1 mouse cellular context compared by ENCODE assay signal in the genomic region with DNA sequence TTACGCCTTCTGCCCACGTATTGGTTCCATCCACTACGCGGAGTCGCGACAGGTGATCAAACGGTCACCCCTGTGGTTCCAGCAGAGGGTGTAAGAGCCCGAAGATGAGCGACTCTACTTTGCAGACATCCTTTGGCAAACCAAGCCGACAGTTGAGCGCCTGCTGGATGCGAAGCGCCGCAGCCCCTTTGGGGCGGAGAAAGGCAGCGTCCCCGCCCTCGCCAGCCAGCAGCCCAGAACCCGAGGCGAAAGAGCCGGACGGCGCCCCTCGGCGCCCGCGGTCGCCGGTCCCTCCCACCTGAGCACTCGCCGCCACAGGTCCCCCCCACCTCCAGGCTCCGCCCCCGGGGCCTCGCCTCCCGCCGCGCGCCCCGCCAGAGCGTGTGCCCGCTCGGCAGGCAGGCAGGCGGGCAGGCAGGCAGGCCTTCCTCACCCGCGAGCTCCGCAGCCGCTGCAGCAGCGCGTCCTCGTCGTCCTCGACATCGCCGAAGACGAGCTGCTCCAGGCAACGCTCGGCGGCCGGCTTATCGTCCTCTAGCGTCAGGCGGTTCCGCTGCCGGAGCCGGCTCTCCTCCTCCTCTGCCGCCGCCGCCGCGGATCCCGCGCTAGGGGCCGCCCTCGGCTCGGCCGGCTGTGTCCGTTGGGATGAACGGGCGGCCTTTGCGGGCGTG.
TF ChIP-seq lines count a peak whose summit lies in the region.

No protein-coding gene starts in this region.

TF ChIP-seq in MEL, 35 proteins besides CTCF, POLR2A, EP300 and RAD21 (continued from another document):
- TF ChIP-seq CHD2 (IDR thresholded peaks at IDR 0.05; ENCODE audit: low read length) (no peak), GABPA (IDR thresholded peaks at IDR 0.05; ENCODE audit: low read depth, low read length) (no peak), GATA1 (IDR thresholded peaks at IDR 0.05; ENCODE audit: low read depth, low read length) (no peak), MYC (IDR thresholded peaks at IDR 0.05; ENCODE audit: low read depth, low read length) (no peak), ELF1 (IDR thresholded peaks at IDR 0.05; ENCODE audit: low read depth, low read length) (no peak), HCFC1 (IDR thresholded peaks at IDR 0.05; ENCODE audit: low read depth, low read length) (no peak), MEF2A (IDR thresholded peaks at IDR 0.05; ENCODE audit: extremely low read depth, insufficient replicate concordance, low read depth, low read length, poor library complexity, severe bottlenecking) (no peak), USF1 (IDR thresholded peaks at IDR 0.05; ENCODE audit: low read depth, low read length) (peak; percentile 24; the same call in 1 of the 2 replicates), ZMIZ1 (IDR thresholded peaks at IDR 0.05; ENCODE audit: low read depth, low read length) (peak; percentile 80), RCOR1 (IDR thresholded peaks at IDR 0.05; ENCODE audit: low read depth, low read length) (no peak), ZNF384 (IDR thresholded peaks at IDR 0.05; ENCODE audit: low read depth, low read length) (no peak)
